Mouse (Mus musculus): ENCODE results near the gene Hspa1a. TPM values are rescaled to one million over a fixed set of nuclear protein-coding genes. Genes with fewer than 3 reads are reported as not detected.

Gene Hspa1a
- polyA plus RNA-seq, 1 experiment from 2014 or later, result 13.4 TPM

DNA sequence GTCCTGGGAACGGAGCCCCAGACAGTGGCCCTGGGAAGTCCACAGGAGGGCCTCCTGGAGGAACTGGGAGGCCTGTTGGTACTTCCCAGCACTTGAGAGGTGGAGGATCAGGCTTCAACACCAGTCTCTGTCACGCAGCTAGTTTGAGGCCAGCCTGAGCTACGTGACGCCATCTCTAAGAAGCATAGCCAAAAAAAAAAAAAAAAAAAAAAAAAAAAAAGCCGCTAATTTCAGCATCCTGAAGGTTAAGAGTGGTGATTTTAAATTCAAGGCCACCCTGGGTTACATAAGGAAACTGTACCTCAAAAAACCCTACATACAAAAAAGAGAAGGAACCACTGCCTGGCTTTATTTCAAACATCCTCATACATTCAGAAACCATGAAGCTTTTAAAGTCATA lies 47.7 kb downstream of the Hspa1a start:
- ATAC-seq (ENCODE audit: low FRiP score, low TSS enrichment), result no peak
- H3K36me3 ChIP-seq (ENCODE audit: insufficient read depth, low read length), result no peaks in the 10 kb centered on the region

DNA sequence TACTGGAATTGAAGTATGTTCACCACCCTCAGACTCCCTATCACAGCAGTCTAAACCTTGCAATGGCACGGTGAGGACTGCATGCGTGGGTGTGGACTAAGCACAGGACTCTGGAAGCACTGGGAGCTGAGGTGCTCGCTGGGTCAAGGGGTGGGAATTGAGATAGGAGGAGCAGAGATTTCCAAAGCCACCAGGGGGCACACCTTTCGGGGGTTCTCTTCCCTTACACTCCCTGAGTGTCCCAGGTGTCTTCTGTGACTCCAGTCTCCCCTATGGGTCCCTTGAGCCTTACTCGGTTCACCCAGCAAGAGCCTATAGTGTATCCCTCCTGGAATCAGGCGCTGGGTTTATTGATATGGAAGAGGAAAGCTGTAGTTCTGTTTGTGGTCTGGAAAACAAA lies 49.0 kb downstream of the Hspa1a start:
- Histone ChIP-seq H3K4me1 (ENCODE audit: insufficient read depth, low read length) (no peaks in the 10 kb centered on the region), H3K4me3 (ENCODE audit: low read length) (no peak overlapping the region), H3K9me3 (ENCODE audit: low read length) (no peaks in the 10 kb centered on the region), H3K36me3 (ENCODE audit: insufficient read depth, low read length) (no peaks in the 10 kb centered on the region), H3K27ac (ENCODE audit: low read length) (no peak overlapping the region), H3K27me3 (ENCODE audit: insufficient read depth, low read length) (no peaks in the 10 kb centered on the region), H3K4me2 (replicated peaks; ENCODE audit: low read depth, low read length) (no peak overlapping the region), H3K9ac (replicated peaks; ENCODE audit: low read length) (no peak overlapping the region)
- WGBS, result 33% methylated on average over 6 of the region's 6 CpGs
- no peak for ATAC-seq (ENCODE audit: low FRiP score, low TSS enrichment)

More for the DNA sequence above, 47.7 kb downstream of the Hspa1a start:
- H3K27me3 ChIP-seq (ENCODE audit: insufficient read depth, low read length), result no peaks in the 10 kb centered on the region
- no peaks in the 10 kb centered on the region for H3K9me3 ChIP-seq (ENCODE audit: low read length)
- no peak overlapping the region for H3K4me3 ChIP-seq (ENCODE audit: low read length)
- 74% methylated on average over 5 of the region's 5 CpGs for WGBS
- no peak overlapping the region for H3K4me2 ChIP-seq (replicated peaks; ENCODE audit: low read depth, low read length)
- no peak overlapping the region for H3K9ac ChIP-seq (replicated peaks; ENCODE audit: low read length)
- H3K27ac ChIP-seq (ENCODE audit: low read length), result no peak overlapping the region
- H3K4me1 ChIP-seq (ENCODE audit: insufficient read depth, low read length), result no peaks in the 10 kb centered on the region

Other genes starting within 250 kb of the Hspa1a start
- gene C4b, start 228.3 kb downstream of the Hspa1a start, polyA plus RNA-seq (2015; fragmentation: Nextera tagmentation; extraction: Ambion mirVana), result 0.78 and 1.5 TPM in 2 replicates
- gene Cyp21a1, start 167.6 kb downstream of the Hspa1a start, polyA plus RNA-seq (2015; fragmentation: Nextera tagmentation; extraction: Ambion mirVana), result 38.4 and 41.9 TPM in 2 replicates
- gene Stk19, start 135.2 kb downstream of the Hspa1a start, polyA plus RNA-seq (2015; fragmentation: Nextera tagmentation; extraction: Ambion mirVana), result 31.7 and 34.7 TPM in 2 replicates
- gene Dxo, start 135.1 kb downstream of the Hspa1a start, polyA plus RNA-seq (2015; fragmentation: Nextera tagmentation; extraction: Ambion mirVana), result 71.0 and 77.9 TPM in 2 replicates
- gene Skiv2l, start 121.9 kb downstream of the Hspa1a start, polyA plus RNA-seq (2015; fragmentation: Nextera tagmentation; extraction: Ambion mirVana), result 59.3 and 62.0 TPM in 2 replicates
- gene Nelfe, start 121.8 kb downstream of the Hspa1a start, polyA plus RNA-seq (2015; fragmentation: Nextera tagmentation; extraction: Ambion mirVana), result 117 and 121 TPM in 2 replicates
- 15.1 and 17.3 TPM in 2 replicates for gene Cfb, start 109.6 kb downstream of the Hspa1a start, polyA plus RNA-seq (2015; fragmentation: Nextera tagmentation; extraction: Ambion mirVana)
- gene Zbtb12, start 92.7 kb downstream of the Hspa1a start, polyA plus RNA-seq (2015; fragmentation: Nextera tagmentation; extraction: Ambion mirVana), result 3.5 and 4.3 TPM in 2 replicates
- not detected in 2 replicates for gene Gm20547, start 90.1 kb downstream of the Hspa1a start, polyA plus RNA-seq (2015; fragmentation: Nextera tagmentation; extraction: Ambion mirVana)
- 4.6 and 5.7 TPM in 2 replicates for gene C2, start 73.9 kb downstream of the Hspa1a start, polyA plus RNA-seq (2015; fragmentation: Nextera tagmentation; extraction: Ambion mirVana)
- 89.9 and 92.8 TPM in 2 replicates for gene Ehmt2, start 73.7 kb downstream of the Hspa1a start, polyA plus RNA-seq (2015; fragmentation: Nextera tagmentation; extraction: Ambion mirVana)
- 17.9 and 18.9 TPM in 2 replicates for gene Slc44a4, start 57.7 kb downstream of the Hspa1a start, polyA plus RNA-seq (2015; fragmentation: Nextera tagmentation; extraction: Ambion mirVana)
- gene Neu1, start 40.9 kb downstream of the Hspa1a start, polyA plus RNA-seq (2015; fragmentation: Nextera tagmentation; extraction: Ambion mirVana), result 50.0 and 54.1 TPM in 2 replicates
- 0.76 and 0.80 TPM in 2 replicates for gene Hspa1b, start 12.9 kb downstream of the Hspa1a start, polyA plus RNA-seq (2015; fragmentation: Nextera tagmentation; extraction: Ambion mirVana)
- not detected in 2 replicates for gene Gm20481, start 2.2 kb downstream of the Hspa1a start, polyA plus RNA-seq (2015; fragmentation: Nextera tagmentation; extraction: Ambion mirVana)
- gene Hspa1l, start 547 bp upstream of the Hspa1a start, polyA plus RNA-seq (2015; fragmentation: Nextera tagmentation; extraction: Ambion mirVana), result 1.0 and 1.3 TPM in 2 replicates
- 206 and 230 TPM in 2 replicates for gene Lsm2, start 9.7 kb upstream of the Hspa1a start, polyA plus RNA-seq (2015; fragmentation: Nextera tagmentation; extraction: Ambion mirVana)
- 132 and 137 TPM in 2 replicates for gene Vars, start 28.8 kb upstream of the Hspa1a start, polyA plus RNA-seq (2015; fragmentation: Nextera tagmentation; extraction: Ambion mirVana)
- gene Vwa7, start 44.4 kb upstream of the Hspa1a start, polyA plus RNA-seq (2015; fragmentation: Nextera tagmentation; extraction: Ambion mirVana), result 0.21 and 0.31 TPM in 2 replicates
- gene Sapcd1, start 55.9 kb upstream of the Hspa1a start, polyA plus RNA-seq (2015; fragmentation: Nextera tagmentation; extraction: Ambion mirVana), result 5.7 and 7.1 TPM in 2 replicates
- 4.5 and 6.9 TPM in 2 replicates for gene Msh5, start 74.6 kb upstream of the Hspa1a start, polyA plus RNA-seq (2015; fragmentation: Nextera tagmentation; extraction: Ambion mirVana)
- 341 and 345 TPM in 2 replicates for gene Clic1, start 77.8 kb upstream of the Hspa1a start, polyA plus RNA-seq (2015; fragmentation: Nextera tagmentation; extraction: Ambion mirVana)
- 375 and 376 TPM in 2 replicates for gene Ddah2, start 86.9 kb upstream of the Hspa1a start, polyA plus RNA-seq (2015; fragmentation: Nextera tagmentation; extraction: Ambion mirVana)
- not detected in 2 replicates for gene Ly6g6c, start 93.2 kb upstream of the Hspa1a start, polyA plus RNA-seq (2015; fragmentation: Nextera tagmentation; extraction: Ambion mirVana)
- gene Mpig6b, start 94.0 kb upstream of the Hspa1a start, polyA plus RNA-seq (2015; fragmentation: Nextera tagmentation; extraction: Ambion mirVana), result 0.49 and 0.52 TPM in 2 replicates
- gene Ly6g6e, start 104.7 kb upstream of the Hspa1a start, polyA plus RNA-seq (2015; fragmentation: Nextera tagmentation; extraction: Ambion mirVana), result 1.1 and 2.0 TPM in 2 replicates
- 4.4 and 4.6 TPM in 2 replicates for gene Ly6g6d, start 105.9 kb upstream of the Hspa1a start, polyA plus RNA-seq (2015; fragmentation: Nextera tagmentation; extraction: Ambion mirVana)
- gene Ly6g6f, start 113.5 kb upstream of the Hspa1a start, polyA plus RNA-seq (2015; fragmentation: Nextera tagmentation; extraction: Ambion mirVana), result 0.26 TPM in 1 of 2 replicates, not detected in the other
- gene Abhd16a, start 117.1 kb upstream of the Hspa1a start, polyA plus RNA-seq (2015; fragmentation: Nextera tagmentation; extraction: Ambion mirVana), result 115 and 118 TPM in 2 replicates
- not detected in 2 replicates for gene Ly6g5c, start 136.1 kb upstream of the Hspa1a start, polyA plus RNA-seq (2015; fragmentation: Nextera tagmentation; extraction: Ambion mirVana)
- 0.89 and 1.5 TPM in 2 replicates for gene Ly6g5b, start 143.3 kb upstream of the Hspa1a start, polyA plus RNA-seq (2015; fragmentation: Nextera tagmentation; extraction: Ambion mirVana)
- gene Gpank1, start 149.3 kb upstream of the Hspa1a start, polyA plus RNA-seq (2015; fragmentation: Nextera tagmentation; extraction: Ambion mirVana), result 22.3 and 23.7 TPM in 2 replicates
- 293 and 308 TPM in 2 replicates for gene Csnk2b, start 149.9 kb upstream of the Hspa1a start, polyA plus RNA-seq (2015; fragmentation: Nextera tagmentation; extraction: Ambion mirVana)
- 8.5 and 12.0 TPM in 2 replicates for gene D17H6S53E, start 154.2 kb upstream of the Hspa1a start, polyA plus RNA-seq (2015; fragmentation: Nextera tagmentation; extraction: Ambion mirVana)
- gene Apom, start 159.9 kb upstream of the Hspa1a start, polyA plus RNA-seq (2015; fragmentation: Nextera tagmentation; extraction: Ambion mirVana), result 22.2 and 27.5 TPM in 2 replicates
- gene Bag6, start 163.0 kb upstream of the Hspa1a start, polyA plus RNA-seq (2015; fragmentation: Nextera tagmentation; extraction: Ambion mirVana), result 56.4 TPM in 2 replicates
- gene Prrc2a, start 192.7 kb upstream of the Hspa1a start, polyA plus RNA-seq (2015; fragmentation: Nextera tagmentation; extraction: Ambion mirVana), result 166 and 215 TPM in 2 replicates
- gene Aif1, start 203.9 kb upstream of the Hspa1a start, polyA plus RNA-seq (2015; fragmentation: Nextera tagmentation; extraction: Ambion mirVana), result 8.3 and 9.2 TPM in 2 replicates
- gene Lst1, start 216.3 kb upstream of the Hspa1a start, polyA plus RNA-seq (2015; fragmentation: Nextera tagmentation; extraction: Ambion mirVana), result 10.7 and 12.8 TPM in 2 replicates
- 0.66 and 1.2 TPM in 2 replicates for gene Ltb, start 222.3 kb upstream of the Hspa1a start, polyA plus RNA-seq (2015; fragmentation: Nextera tagmentation; extraction: Ambion mirVana)
- 0.15 and 0.28 TPM in 2 replicates for gene Tnf, start 229.9 kb upstream of the Hspa1a start, polyA plus RNA-seq (2015; fragmentation: Nextera tagmentation; extraction: Ambion mirVana)
- 0.13 TPM in 1 of 2 replicates, not detected in the other for gene Lta, start 233.2 kb upstream of the Hspa1a start, polyA plus RNA-seq (2015; fragmentation: Nextera tagmentation; extraction: Ambion mirVana)
- gene Gm16181, start 248.7 kb upstream of the Hspa1a start, polyA plus RNA-seq (2015; fragmentation: Nextera tagmentation; extraction: Ambion mirVana), result 0.56 and 0.62 TPM in 2 replicates

All from kidney, embryonic 16.5 days (tissue).